Mouse (Mus musculus) G1E (cell line): ENCODE measurements around the gene Sorcs1. TPM values are rescaled to one million over a fixed set of nuclear protein-coding genes. Genes with fewer than 3 reads are reported as not detected.

Experiments used
- ATAC-seq: 2 replicates; pipeline ENCODE4 v1.8.0; 2016; ENCODE audit warnings: mild to moderate bottlenecking; ENCODE audit not compliant: insufficient number of reproducible peaks, poor library complexity, low FRiP score, severe bottlenecking; ENCODE audit errors: extremely low read depth
- DNase-seq: peaks from one replicate; pipeline ENCODE4 v3.0.0; 2012; ENCODE audit warnings: low spot score
- H3K27me3 ChIP-seq: 2 replicates; pipeline ENCODE4 v1.6.1; 2012; ENCODE audit warnings: mild to moderate bottlenecking, low read length, inconsistent platforms; ENCODE audit not compliant: insufficient read depth
- H3K36me3 ChIP-seq: replicated peaks from 2 replicates; pipeline ENCODE3; 2012; ENCODE audit warnings: mild to moderate bottlenecking, inconsistent platforms
- H3K4me1 ChIP-seq: 2 replicates; pipeline ENCODE4 v1.6.1; 2012; ENCODE audit warnings: low read depth, low read length, inconsistent platforms, mixed read lengths; ENCODE audit not compliant: insufficient read depth
- H3K4me3 ChIP-seq: 2 replicates; pipeline ENCODE4 v1.5.1; 2012; ENCODE audit warnings: low read depth, mild to moderate bottlenecking, inconsistent platforms, low read length, moderate library complexity, mixed read lengths
- H3K9me3 ChIP-seq: replicated peaks from 2 replicates; pipeline ENCODE4 v1.6.1; 2012; ENCODE audit warnings: inconsistent platforms
- CTCF ChIP-seq: IDR thresholded peaks from 2 replicates; pipeline ENCODE4 v1.5.1; 2012; ENCODE audit warnings: low read depth, low read length, inconsistent platforms, mixed read lengths
- GATA1 ChIP-seq: IDR thresholded peaks from 2 replicates; pipeline ENCODE4 v1.6.1; 2012; ENCODE audit warnings: borderline replicate concordance, low read length, inconsistent platforms, mixed read lengths
- GATA2 ChIP-seq: IDR thresholded peaks from 2 replicates; pipeline ENCODE4 v1.6.1; 2012; ENCODE audit warnings: low read depth, low read length, inconsistent platforms, borderline replicate concordance
- POLR2AphosphoS5 ChIP-seq: IDR thresholded peaks from 2 replicates; pipeline ENCODE4 v1.6.1; 2012; ENCODE audit warnings: low read depth, low read length, inconsistent platforms; ENCODE audit not compliant: insufficient replicate concordance
- TAL1 ChIP-seq: conservative IDR thresholded peaks from 2 replicates; pipeline ENCODE4 v1.6.1; 2012; ENCODE audit warnings: low read depth, low read length, inconsistent platforms, mixed read lengths
- polyA plus RNA-seq: library from polyadenylated mRNA; stranded (reverse); fragments of >175 nt; gene quantifications from 2 replicates; pipeline ENCODE4 v1.2.3, GENCODE M21; 2012
- total RNA-seq, 2 experiments: library from RNA; stranded (forward) in 1 of 2; stranded (reverse) in 1 of 2; fragments of 200-1000 nt in 1 of 2; fragments of >200 nt in 1 of 2; fragmentation: Nextera tagmentation in 1 of 2; gene quantifications; 2 replicates each; pipeline ENCODE4 v1.2.3; 2014 to 2017

The Sorcs1 gene
- total and polyA plus RNA-seq, 3 experiments: under 0.01 TPM; not detected in 2

DNA sequence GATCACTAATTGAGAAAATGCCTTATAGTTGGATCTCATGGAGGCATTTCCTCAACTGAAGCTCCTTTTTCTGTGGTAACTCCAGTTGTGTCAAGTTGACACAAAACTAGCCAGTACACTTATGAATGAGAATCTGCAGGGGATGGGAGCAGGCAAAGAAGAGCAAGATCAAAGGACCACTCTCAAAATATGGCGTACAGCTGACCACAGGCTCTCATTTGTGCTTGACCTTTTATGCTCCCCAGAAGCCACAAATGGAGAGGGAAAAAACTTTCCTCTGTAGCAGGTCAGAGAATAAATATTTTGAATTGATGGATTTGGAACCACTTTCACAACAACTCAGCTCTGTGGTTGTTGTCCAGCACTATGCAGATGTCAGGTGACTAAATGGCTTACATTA lies 14.1 kb downstream of the Sorcs1 start:
- Histone ChIP-seq H3K27me3 (no peaks in the 10 kb centered on the region), H3K4me1 (no peaks in the 10 kb centered on the region), H3K4me3 (no peak overlapping the region), H3K36me3 (no peaks in the 10 kb centered on the region), H3K9me3 (peaks cover 4% of the 10 kb centered on the region; the same call in 1 of the 2 replicates)
- no peak for ATAC-seq
- TF ChIP-seq POLR2AphosphoS5: no peak
- no peak for TF ChIP-seq GATA1
- TF ChIP-seq CTCF: no peak
- no peak for TF ChIP-seq TAL1
- no peak for TF ChIP-seq GATA2
- DNase-seq: no peak

DNA sequence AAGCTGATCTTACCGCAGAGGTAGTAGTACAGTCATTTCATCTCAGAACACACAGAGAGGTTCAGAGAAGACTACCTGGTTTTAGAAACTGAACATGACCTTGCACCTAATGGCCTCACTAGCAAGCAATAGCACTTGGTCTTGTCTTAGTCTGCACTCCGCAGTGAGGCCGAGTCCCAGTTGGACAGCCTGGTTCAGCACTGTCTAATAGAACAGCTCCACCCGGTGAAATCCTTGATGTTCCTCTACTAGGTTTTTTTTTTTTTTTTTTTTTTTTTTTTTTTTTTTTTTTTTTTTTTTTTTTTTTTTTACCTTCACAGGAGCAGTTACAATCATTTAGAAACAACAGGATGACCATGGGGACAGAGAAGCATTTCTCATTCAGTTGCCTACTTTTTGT lies 19.3 kb downstream of the Sorcs1 start:
- H3K36me3 ChIP-seq: no peaks in the 10 kb centered on the region
- H3K27me3 ChIP-seq: no peaks in the 10 kb centered on the region
- 0 out of 2 replicates have a peak, but pooled peaks cover 4% of the 10 kb centered on the region for H3K9me3 ChIP-seq
- no peaks in the 10 kb centered on the region for H3K4me1 ChIP-seq
- DNase-seq (no peak), ATAC-seq (no peak)
- TF ChIP-seq GATA1 (no peak), GATA2 (no peak), POLR2AphosphoS5 (no peak), TAL1 (no peak), CTCF (no peak)
- no peak overlapping the region for H3K4me3 ChIP-seq

DNA sequence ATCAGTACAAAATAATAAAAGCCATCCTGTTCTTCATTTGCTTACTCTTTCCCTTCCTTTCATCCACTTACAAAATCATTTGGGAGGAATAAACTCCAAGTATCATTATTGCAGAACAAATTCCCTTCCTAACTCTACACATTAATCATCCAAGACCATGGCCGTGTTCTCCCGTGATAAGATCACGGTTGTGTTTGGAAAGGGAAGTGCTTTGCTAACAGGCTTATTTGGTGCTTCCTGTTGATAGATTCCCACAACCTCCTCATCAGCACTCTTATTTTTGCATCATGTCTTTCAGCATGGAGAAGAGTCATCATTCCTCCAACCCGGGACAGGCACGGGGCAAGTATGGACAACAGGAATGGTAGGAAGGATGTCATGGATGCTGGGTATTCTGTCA lies 25.7 kb downstream of the Sorcs1 start:
- Histone ChIP-seq H3K4me3 (no peak overlapping the region), H3K36me3 (no peaks in the 10 kb centered on the region), H3K9me3 (peaks cover 6% of the 10 kb centered on the region; the same call in 1 of the 2 replicates), H3K27me3 (no peaks in the 10 kb centered on the region), H3K4me1 (no peaks in the 10 kb centered on the region)
- no peak for TF ChIP-seq POLR2AphosphoS5
- no peak for TF ChIP-seq TAL1
- no peak for TF ChIP-seq CTCF
- no peak for TF ChIP-seq GATA2
- DNase-seq (no peak), ATAC-seq (no peak)

DNA sequence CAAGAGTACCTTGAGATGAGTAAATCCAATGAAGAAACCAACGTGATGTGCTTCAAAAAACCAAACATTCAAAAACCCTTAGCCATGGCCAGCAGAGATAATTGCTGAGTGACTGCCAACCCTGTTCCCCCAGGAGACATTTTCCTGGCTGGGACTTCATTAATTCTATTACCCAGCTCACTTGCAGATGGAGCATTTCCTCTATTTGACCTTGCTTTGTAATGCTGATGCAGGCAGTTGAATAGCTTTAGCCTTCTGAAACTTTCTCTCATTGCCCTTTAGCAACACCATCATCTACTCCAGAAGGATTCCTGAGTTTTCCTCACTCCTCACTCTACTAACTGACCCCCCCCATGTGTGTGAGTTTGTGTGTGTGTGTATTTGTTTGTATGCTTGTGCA lies 34.6 kb downstream of the Sorcs1 start:
- Histone ChIP-seq H3K4me1 (no peaks in the 10 kb centered on the region), H3K4me3 (no peak overlapping the region), H3K9me3 (0 out of 2 replicates have a peak, but pooled peaks cover 4% of the 10 kb centered on the region), H3K36me3 (no peaks in the 10 kb centered on the region), H3K27me3 (no peaks in the 10 kb centered on the region)
- ATAC-seq (no peak), DNase-seq (no peak)
- TF ChIP-seq POLR2AphosphoS5 (no peak), GATA1 (no peak), GATA2 (no peak), TAL1 (no peak), CTCF (no peak)

DNA sequence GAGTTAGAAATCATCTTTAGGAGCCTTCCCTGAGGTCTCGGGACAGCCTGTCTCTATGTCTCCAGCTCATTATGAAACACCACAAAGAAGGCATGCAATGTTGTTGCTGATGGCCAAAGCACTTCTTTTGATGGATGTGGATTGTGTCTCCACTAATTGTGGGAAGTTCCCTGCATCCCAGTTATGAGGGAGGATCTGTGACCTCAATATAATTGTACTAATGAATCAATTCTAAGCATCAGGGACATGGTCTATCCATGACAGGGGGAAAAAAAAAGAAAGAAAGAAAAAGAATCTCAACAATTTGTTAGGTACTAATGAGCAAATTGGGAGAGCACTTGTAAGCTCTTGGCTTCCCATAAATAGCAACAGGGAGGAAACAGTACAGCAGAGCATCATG lies 36.3 kb downstream of the Sorcs1 start:
- Histone ChIP-seq H3K4me1 (no peaks in the 10 kb centered on the region), H3K27me3 (no peaks in the 10 kb centered on the region), H3K4me3 (no peak overlapping the region), H3K36me3 (no peaks in the 10 kb centered on the region), H3K9me3 (0 out of 2 replicates have a peak, but pooled peaks cover 4% of the 10 kb centered on the region)
- ATAC-seq (no peak), DNase-seq (no peak)
- no peak for TF ChIP-seq POLR2AphosphoS5
- no peak for TF ChIP-seq TAL1
- TF ChIP-seq CTCF: no peak
- TF ChIP-seq GATA1: no peak
- no peak for TF ChIP-seq GATA2

DNA sequence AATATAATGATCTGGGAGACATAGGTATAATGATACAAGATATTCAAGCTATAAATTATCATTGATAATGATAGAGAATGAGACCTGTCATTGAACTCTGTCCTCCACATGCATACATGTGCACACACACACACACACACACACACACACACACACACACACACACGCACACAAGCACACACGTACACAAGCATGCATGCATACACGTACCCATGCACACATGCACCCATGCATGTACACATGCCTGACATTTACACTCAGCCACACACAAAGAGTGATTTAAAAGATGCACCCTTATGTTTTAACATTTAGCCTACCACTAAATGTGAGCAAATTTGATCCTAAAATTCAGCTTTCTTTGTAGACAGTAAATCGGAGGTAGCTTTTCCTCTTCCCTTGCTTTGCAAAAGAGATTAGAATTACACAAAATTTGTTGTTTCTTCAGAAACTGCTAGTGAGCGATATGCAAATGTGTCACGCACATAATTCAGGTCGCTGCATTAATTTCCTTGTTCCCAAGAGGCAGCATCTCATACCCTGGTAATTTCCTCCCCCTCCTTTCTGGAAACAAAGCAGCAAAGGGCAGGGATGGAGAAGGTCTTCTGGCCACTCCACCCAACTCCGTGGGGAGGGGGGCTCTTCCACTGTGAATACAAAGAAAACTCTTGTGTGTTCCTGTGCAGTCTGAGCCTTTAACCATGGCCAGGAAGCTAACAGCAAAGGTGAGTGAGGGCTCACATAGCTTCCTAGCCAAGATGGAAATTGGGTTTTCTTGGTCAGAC lies 38.0 kb downstream of the Sorcs1 start:
- H3K36me3 ChIP-seq: no peaks in the 10 kb centered on the region
- H3K4me1 ChIP-seq: no peaks in the 10 kb centered on the region
- DNase-seq (no peak), ATAC-seq (no peak)
- TF ChIP-seq TAL1 (no peak), CTCF (no peak), GATA2 (no peak), POLR2AphosphoS5 (no peak), GATA1 (no peak)
- H3K27me3 ChIP-seq: no peaks in the 10 kb centered on the region
- H3K4me3 ChIP-seq: no peak overlapping the region
- 0 out of 2 replicates have a peak, but pooled peaks cover 4% of the 10 kb centered on the region for H3K9me3 ChIP-seq
